Mouse (Mus musculus) midbrain, embryonic 10.5 days (tissue): ENCODE measurements around the gene Fbxw9. TPM values are rescaled to one million over a fixed set of nuclear protein-coding genes. Genes with fewer than 3 reads are reported as not detected.

Experiments used
- DNase-seq: peaks from one replicate; pipeline ENCODE4 v3.0.0-alpha.2; 2017; ENCODE audit warnings: low spot score
- H3K27ac ChIP-seq: fragments of 300-500 bp; sonication (generic); replicated peaks from 2 replicates; pipeline ENCODE4 v1.5.1; 2016; ENCODE audit warnings: mild to moderate bottlenecking
- H3K27me3 ChIP-seq: fragments of 300-500 bp; sonication (generic); 2 replicates; pipeline ENCODE4 v1.6.1; 2016; ENCODE audit warnings: low read depth, mild to moderate bottlenecking; ENCODE audit not compliant: poor library complexity, severe bottlenecking
- H3K36me3 ChIP-seq: fragments of 300-500 bp; sonication (generic); 2 replicates; pipeline ENCODE4 v1.6.1; 2016; ENCODE audit warnings: mild to moderate bottlenecking, moderate library complexity
- H3K4me1 ChIP-seq: fragments of 300-500 bp; sonication (generic); 2 replicates; pipeline ENCODE4 v1.6.1; 2016
- H3K4me3 ChIP-seq: fragments of 300-500 bp; sonication (generic); 2 replicates; pipeline ENCODE4 v1.5.1; 2016; ENCODE audit warnings: mild to moderate bottlenecking, moderate library complexity
- H3K9me3 ChIP-seq: fragments of 300-500 bp; sonication (generic); replicated peaks from 2 replicates; pipeline ENCODE4 v1.6.1; 2016; ENCODE audit warnings: mild to moderate bottlenecking
- WGBS: fragments of 180-500 bp; shearing (Covaris S2); methylation state at CpG from one replicate; pipeline ENCODE4 v1.1.7; 2016; 5-methylcytosine and 5-hydroxymethylcytosine counted together
- polyA plus RNA-seq: library from polyadenylated mRNA; unstranded; fragments of >200 nt; fragmentation: Nextera tagmentation; extraction: Ambion mirVana; gene quantifications from 2 replicates; pipeline ENCODE4 v1.2.1, GENCODE M21; 2016

Gene Fbxw9
- polyA plus RNA-seq, 1 experiment from 2014 or later = 25.5 TPM

GRCm38 (mm10) chr8:85027922-85028321 is 31.9 kb upstream of the Fbxw9 start:
- DNase-seq = no peak
- Histone ChIP-seq H3K4me3 (peak overlapping the region; percentile 83), H3K36me3 (peaks cover 56% of the 10 kb centered on the region), H3K9me3 (no peaks in the 10 kb centered on the region), H3K27me3 (no peaks in the 10 kb centered on the region), H3K4me1 (peaks cover 44% of the 10 kb centered on the region), H3K27ac (peak overlapping the region; percentile 98)
- 31% methylated on average over 2 of the region's 2 CpGs for WGBS

DNA sequence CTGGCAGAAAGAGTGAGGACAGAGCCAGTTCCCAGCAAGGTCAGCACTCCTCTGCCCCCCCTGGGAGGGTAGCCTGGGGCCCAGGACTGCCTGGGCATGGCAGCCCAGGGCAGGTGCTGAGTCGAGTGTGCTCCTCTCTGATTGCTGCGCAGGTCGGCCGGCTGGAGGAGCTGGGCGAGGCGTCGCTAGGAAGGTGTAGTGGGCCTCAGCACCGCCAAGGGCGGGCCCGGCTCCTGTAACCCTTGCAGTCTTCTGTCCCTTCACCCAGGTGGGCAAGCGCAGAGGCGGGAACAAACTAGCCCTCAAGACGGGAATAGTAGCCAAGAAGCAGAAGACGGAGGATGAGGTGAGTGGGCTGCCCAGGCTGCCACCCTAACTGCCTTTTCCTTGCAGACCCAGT is 30.6 kb upstream of the Fbxw9 start:
- Histone ChIP-seq H3K9me3 (no peaks in the 10 kb centered on the region), H3K36me3 (peaks cover 56% of the 10 kb centered on the region), H3K27ac (no peak overlapping the region), H3K4me3 (peak overlapping the region; percentile 83; the same call in 1 of the 2 replicates), H3K4me1 (peaks cover 36% of the 10 kb centered on the region), H3K27me3 (no peaks in the 10 kb centered on the region)
- no peak for DNase-seq
- 92% methylated on average over 14 of the region's 14 CpGs for WGBS

GRCm38 (mm10) chr8:85032622-85033311 is 27.1 kb upstream of the Fbxw9 start:
- DNase-seq = no peak
- H3K36me3 ChIP-seq = peaks cover 57% of the 10 kb centered on the region
- H3K4me3 ChIP-seq = no peak overlapping the region
- peaks cover 37% of the 10 kb centered on the region for H3K4me1 ChIP-seq
- H3K9me3 ChIP-seq = no peaks in the 10 kb centered on the region
- no peak overlapping the region for H3K27ac ChIP-seq
- H3K27me3 ChIP-seq = no peaks in the 10 kb centered on the region
- WGBS = 88% methylated on average over 4 of the region's 4 CpGs

DNA sequence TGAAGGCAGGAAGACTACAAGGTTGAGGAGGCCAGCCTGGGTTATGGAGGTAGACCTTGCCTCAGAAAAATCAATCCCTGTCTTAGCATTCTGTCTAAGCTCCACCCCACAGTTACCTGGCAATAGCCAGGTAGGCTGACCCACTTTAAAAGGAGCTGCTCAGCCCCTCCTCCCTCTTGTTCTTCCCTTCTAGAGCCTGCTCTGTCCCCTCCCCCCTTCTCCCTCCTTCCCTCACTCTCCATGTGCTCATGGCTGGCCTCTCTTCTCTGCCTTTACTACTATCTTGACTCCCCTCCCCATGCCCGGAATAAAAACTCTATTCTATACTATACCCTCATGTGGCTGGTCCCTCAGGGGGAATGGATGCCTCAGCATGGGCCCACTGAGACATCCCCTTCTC is 26.0 kb upstream of the Fbxw9 start:
- Histone ChIP-seq H3K27ac (no peak overlapping the region), H3K4me1 (peaks cover 37% of the 10 kb centered on the region), H3K9me3 (no peaks in the 10 kb centered on the region), H3K36me3 (peaks cover 53% of the 10 kb centered on the region), H3K4me3 (no peak overlapping the region), H3K27me3 (no peaks in the 10 kb centered on the region)
- DNase-seq = no peak
- 71% methylated on average over 1 of the region's 1 CpGs for WGBS

DNA sequence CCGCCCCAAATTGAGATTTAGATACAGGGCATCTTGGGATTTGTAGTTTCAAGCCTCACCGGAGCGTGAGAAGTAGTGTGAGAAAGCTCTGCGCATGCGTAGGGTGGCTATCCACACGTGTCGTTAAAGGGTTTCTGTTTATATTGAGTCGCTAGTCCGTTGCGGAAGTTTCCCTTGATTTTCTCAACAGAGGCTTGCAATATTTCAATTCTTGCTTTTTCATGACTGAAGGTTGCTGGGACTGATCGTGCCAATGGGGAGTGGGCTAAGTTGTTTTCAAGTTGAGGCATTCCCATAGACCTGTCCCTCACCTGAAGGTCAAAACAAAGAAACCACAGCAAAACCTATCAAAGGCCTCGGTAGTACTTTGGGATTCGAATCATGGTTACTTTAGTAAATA is 25.1 kb upstream of the Fbxw9 start:
- peak; percentile 75 for DNase-seq
- 4% methylated on average over 13 of the region's 13 CpGs for WGBS
- Histone ChIP-seq H3K36me3 (peaks cover 49% of the 10 kb centered on the region), H3K4me3 (peak overlapping the region; percentile 76), H3K4me1 (peaks cover 38% of the 10 kb centered on the region), H3K27me3 (no peaks in the 10 kb centered on the region), H3K9me3 (no peaks in the 10 kb centered on the region), H3K27ac (0 out of 2 replicates have a peak overlapping the region, but pooled peaks have one; percentile 17)

- Histone ChIP-seq H3K27me3 (no peaks in the 10 kb centered on the region), H3K9me3 (no peaks in the 10 kb centered on the region), H3K36me3 (peaks cover 49% of the 10 kb centered on the region), H3K4me1 (peaks cover 38% of the 10 kb centered on the region), H3K27ac (peak overlapping the region; percentile 99), H3K4me3 (peak overlapping the region; percentile 76)
- DNase-seq = no peak
- WGBS = 8% methylated on average over 12 of the region's 12 CpGs
Measured at GRCm38 (mm10) chr8:85035165-85035727, 24.6 kb upstream of the Fbxw9 start.

DNA sequence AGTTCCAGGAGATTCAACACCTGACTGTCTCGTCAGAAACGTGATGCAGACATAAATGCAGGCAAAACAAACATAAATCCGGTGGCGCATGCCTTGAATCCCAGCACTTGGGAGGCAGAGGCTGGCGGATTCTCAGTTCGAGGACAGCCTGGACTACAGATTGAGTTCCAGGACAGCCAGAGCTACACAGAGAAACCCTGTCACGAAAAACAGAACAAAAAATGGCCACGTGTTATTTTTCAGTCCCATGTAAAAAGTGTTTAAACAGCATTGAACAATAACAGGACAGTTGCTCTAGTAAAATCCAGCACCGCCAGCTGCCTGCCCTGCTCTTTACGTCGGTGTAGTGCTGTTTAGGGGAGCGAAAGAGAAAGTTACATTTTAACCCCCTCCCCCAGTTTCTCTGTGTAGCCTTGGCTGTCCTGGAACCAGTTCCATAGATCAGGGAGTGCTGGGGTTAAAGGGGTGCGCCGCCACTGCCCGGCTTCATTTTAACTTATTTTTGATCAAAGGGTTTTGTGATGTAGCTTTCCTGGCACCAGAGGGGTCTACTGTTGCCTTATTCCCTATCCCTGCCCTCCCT is 24.0 kb upstream of the Fbxw9 start:
- Histone ChIP-seq H3K9me3 (no peaks in the 10 kb centered on the region), H3K4me1 (peaks cover 38% of the 10 kb centered on the region), H3K36me3 (peaks cover 49% of the 10 kb centered on the region), H3K4me3 (peak overlapping the region; percentile 76), H3K27ac (peak overlapping the region; percentile 99), H3K27me3 (no peaks in the 10 kb centered on the region)
- peak; percentile 40 for DNase-seq
- 1% methylated on average over 15 of the region's 15 CpGs for WGBS

DNA sequence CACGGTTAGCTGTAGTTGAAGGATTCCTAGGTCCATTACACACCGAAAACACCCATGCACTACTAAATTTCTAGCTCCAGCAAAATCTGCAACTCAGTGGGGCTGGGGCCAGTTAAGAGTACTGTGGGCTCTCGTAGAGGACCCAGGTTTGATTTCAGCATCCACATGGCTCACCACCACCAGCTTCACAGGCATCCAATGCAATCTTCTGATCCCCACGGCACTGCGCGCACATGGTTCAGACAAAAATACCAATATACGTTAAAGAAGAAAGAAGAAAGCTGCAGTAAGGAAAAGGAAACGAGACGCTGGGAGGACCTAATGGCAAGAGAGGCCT is 23.5 kb upstream of the Fbxw9 start:
- Histone ChIP-seq H3K4me1 (peaks cover 38% of the 10 kb centered on the region), H3K4me3 (peak overlapping the region; percentile 76), H3K27me3 (no peaks in the 10 kb centered on the region), H3K36me3 (peaks cover 50% of the 10 kb centered on the region), H3K27ac (peak overlapping the region; percentile 99), H3K9me3 (no peaks in the 10 kb centered on the region)
- WGBS = 0% methylated on average over 9 of the region's 9 CpGs
- DNase-seq = no peak

- Histone ChIP-seq H3K27me3 (no peaks in the 10 kb centered on the region), H3K4me1 (peaks cover 38% of the 10 kb centered on the region), H3K27ac (peak within 1 kb of the TSS; percentile 99), H3K4me3 (peak within 1 kb of the TSS; percentile 76), H3K36me3 (peaks cover 50% of the 10 kb centered on the region), H3K9me3 (no peaks in the 10 kb centered on the region)
- WGBS = under 1% methylated on average over 58 of the region's 59 CpGs
- DNase-seq = peak; percentile 90
Measured at GRCm38 (mm10) chr8:85036718-85037365, 23.0 kb upstream of the Fbxw9 start, which contains the start of gene Tnpo2. Gene Tnpo2, plus strand, starts transcription at chr8:85036915.

DNA sequence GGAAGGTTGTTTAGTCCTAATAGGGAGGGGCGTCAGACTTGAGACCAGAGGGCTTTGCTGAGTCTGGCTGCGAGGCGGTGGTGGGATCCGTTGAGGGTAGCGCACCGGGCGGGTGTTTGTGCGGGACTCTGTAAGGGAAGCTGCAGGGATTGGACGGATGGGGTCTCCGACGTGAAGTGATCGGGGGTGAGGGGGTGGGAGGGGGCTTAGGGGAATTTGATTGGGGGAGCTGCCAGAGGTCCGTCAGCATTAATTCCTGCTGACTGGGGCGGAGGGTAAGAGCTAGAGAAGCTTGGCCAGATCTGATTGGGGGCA is 22.5 kb upstream of the Fbxw9 start:
- H3K27ac ChIP-seq = peak overlapping the region; percentile 99
- H3K27me3 ChIP-seq = no peaks in the 10 kb centered on the region
- H3K36me3 ChIP-seq = peaks cover 50% of the 10 kb centered on the region
- peaks cover 38% of the 10 kb centered on the region for H3K4me1 ChIP-seq
- no peak for DNase-seq
- WGBS = under 1% methylated on average over 14 of the region's 14 CpGs
- peak overlapping the region; percentile 76 for H3K4me3 ChIP-seq
- no peaks in the 10 kb centered on the region for H3K9me3 ChIP-seq

DNA sequence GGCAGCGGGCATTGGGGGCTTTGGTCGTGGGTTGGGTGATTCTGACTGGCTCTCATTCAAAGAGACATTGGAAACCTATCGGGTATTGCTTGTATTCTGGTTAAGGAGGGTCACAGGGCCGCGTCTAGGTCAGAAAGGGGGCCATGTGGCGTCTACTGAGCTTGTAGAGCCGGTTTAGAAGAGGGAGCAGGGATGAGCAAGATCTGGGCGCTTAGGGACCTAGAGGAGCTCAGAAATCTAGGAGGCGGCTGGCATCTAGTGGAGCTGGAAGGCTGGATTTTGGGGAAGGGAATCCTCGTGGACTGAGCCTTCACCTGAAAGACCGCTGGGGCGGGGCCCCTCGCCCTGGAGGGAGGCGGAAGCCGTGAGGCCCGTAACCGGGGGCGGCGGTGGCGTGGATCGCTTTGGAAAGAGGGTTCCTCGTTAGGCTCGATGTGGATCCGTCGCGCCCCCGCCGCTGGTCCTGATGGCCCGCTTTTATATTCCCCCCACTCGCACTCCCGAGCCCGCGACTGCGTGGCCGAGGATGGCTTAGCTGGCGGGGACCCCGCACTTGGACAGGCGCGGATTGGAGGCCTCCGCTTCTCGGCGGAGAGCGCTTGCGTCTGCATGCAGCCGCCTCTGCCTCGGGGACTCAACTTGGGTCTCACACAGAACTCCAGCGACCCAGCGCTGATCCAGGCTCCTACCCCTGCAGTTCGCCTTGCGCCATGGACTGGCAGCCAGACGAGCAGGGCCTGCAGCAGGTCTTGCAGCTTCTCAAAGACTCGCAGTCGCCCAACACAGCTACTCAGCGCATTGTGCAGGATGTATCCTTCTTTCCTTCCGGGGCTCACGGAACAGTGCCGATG is 21.9 kb upstream of the Fbxw9 start:
- Histone ChIP-seq H3K36me3 (peaks cover 50% of the 10 kb centered on the region), H3K27me3 (no peaks in the 10 kb centered on the region), H3K4me1 (peaks cover 38% of the 10 kb centered on the region), H3K9me3 (no peaks in the 10 kb centered on the region), H3K27ac (peak overlapping the region; percentile 99), H3K4me3 (peak overlapping the region; percentile 76)
- peak; percentile 68 for DNase-seq
- WGBS = 1% methylated on average over 57 of the region's 57 CpGs

GRCm38 (mm10) chr8:85043619-85044018 is 16.2 kb upstream of the Fbxw9 start:
- Histone ChIP-seq H3K27ac (no peak overlapping the region), H3K4me3 (no peak overlapping the region), H3K4me1 (peaks cover 10% of the 10 kb centered on the region), H3K36me3 (peaks cover 93% of the 10 kb centered on the region), H3K27me3 (no peaks in the 10 kb centered on the region), H3K9me3 (no peaks in the 10 kb centered on the region)
- DNase-seq = no peak
- 93% methylated on average over 6 of the region's 6 CpGs for WGBS
